8 mouse cellular contexts compared by ENCODE assay signal in the genomic region with DNA sequence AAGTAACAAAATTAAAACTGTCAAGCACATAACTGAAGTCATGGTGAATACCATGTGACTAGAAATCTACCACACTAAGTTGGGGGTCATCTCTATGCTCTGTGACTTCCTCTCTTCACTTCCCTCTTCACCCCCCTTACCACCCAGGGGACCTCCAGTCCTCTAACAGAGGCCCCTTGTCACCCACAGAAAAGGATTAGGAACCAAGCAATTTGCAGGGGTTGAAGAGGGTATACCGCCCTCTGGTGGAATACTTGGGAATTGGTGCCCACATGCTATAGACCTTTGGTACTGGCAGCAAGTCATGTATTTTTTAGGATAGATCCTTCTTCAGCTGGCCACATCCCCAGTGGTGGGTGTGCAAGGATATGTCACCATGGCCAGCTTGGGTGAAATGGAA. TPM values are rescaled to one million over a fixed set of nuclear protein-coding genes. Genes with fewer than 3 reads are reported as not detected.
DNase-seq lines count a peak whose midpoint lies in the region; ATAC-seq lines count a peak whose summit lies in the region.

No protein-coding gene starts in this region.

- no peaks in the 10 kb centered on the region for H3K36me3 ChIP-seq in forebrain, embryonic 10.5 days (replicated peaks)
- H3K36me3 ChIP-seq in forebrain, embryonic 15.5 days: no peaks in the 10 kb centered on the region
- no peaks in the 10 kb centered on the region for H3K36me3 ChIP-seq in embryonic facial prominence, embryonic 11.5 days (replicated peaks; ENCODE audit: control insufficient read depth, insufficient read depth, low read depth, low read length)

- no peak overlapping the region for H3K27ac ChIP-seq in forebrain, embryonic 10.5 days
- H3K27ac ChIP-seq in forebrain, embryonic 15.5 days (replicated peaks): no peak overlapping the region
- no peak overlapping the region for H3K27ac ChIP-seq in embryonic facial prominence, embryonic 11.5 days (replicated peaks; ENCODE audit: low read depth, low read length)

- H3K4me1 ChIP-seq in forebrain, embryonic 10.5 days: peaks cover 6% of the 10 kb centered on the region; the same call in 1 of the 2 replicates
- H3K4me1 ChIP-seq in forebrain, embryonic 15.5 days: 0 out of 2 replicates have a peak, but pooled peaks cover 3% of the 10 kb centered on the region
- no peaks in the 10 kb centered on the region for H3K4me1 ChIP-seq in embryonic facial prominence, embryonic 11.5 days (ENCODE audit: control insufficient read depth, insufficient read depth, low read length)

- H3K9ac ChIP-seq in forebrain, embryonic 15.5 days (replicated peaks): no peak overlapping the region
- H3K9ac ChIP-seq in embryonic facial prominence, embryonic 11.5 days (replicated peaks; ENCODE audit: low read length): no peak overlapping the region

- no peak overlapping the region for H3K4me2 ChIP-seq in forebrain, embryonic 15.5 days (replicated peaks)
- H3K4me2 ChIP-seq in embryonic facial prominence, embryonic 11.5 days (ENCODE audit: low read depth, low read length): no peak overlapping the region

- no peaks in the 10 kb centered on the region for H3K9me3 ChIP-seq in forebrain, embryonic 10.5 days
- no peaks in the 10 kb centered on the region for H3K9me3 ChIP-seq in forebrain, embryonic 15.5 days
- no peaks in the 10 kb centered on the region for H3K9me3 ChIP-seq in embryonic facial prominence, embryonic 11.5 days (replicated peaks; ENCODE audit: control insufficient read depth, low read length)

- peak; percentile 65 for DNase-seq in forebrain, embryonic 10.5 days (ENCODE audit: extremely low spot score, low spot score)
- peak; percentile 82 for DNase-seq in adrenal gland, postnatal 10 days
- DNase-seq in embryonic facial prominence, embryonic 11.5 days (ENCODE audit: low spot score): peak; percentile 72
- DNase-seq in heart, postnatal 10 days: peak; percentile 59 to 79
- peak; percentile 47 to 58 for DNase-seq in layer of hippocampus, postnatal 36 days
- peak; percentile 36 to 39 for DNase-seq in right cerebral cortex, postnatal 36 days (ENCODE audit: low spot score in 2 of 2)

- H3K4me3 ChIP-seq in forebrain, embryonic 10.5 days: no peak overlapping the region
- no peak overlapping the region for H3K4me3 ChIP-seq in forebrain, embryonic 15.5 days
- H3K4me3 ChIP-seq in embryonic facial prominence, embryonic 11.5 days (ENCODE audit: low read depth, low read length): no peak overlapping the region

- intact Hi-C loops in heart, postnatal 10 days (cut with DNase I): no loop called here

- H3K27me3 ChIP-seq in forebrain, embryonic 10.5 days (ENCODE audit: poor library complexity, severe bottlenecking): no peaks in the 10 kb centered on the region
- no peaks in the 10 kb centered on the region for H3K27me3 ChIP-seq in forebrain, embryonic 15.5 days
- H3K27me3 ChIP-seq in embryonic facial prominence, embryonic 11.5 days (ENCODE audit: control insufficient read depth, insufficient read depth, low read length): no peaks in the 10 kb centered on the region

- no peak; the same call in 1 of the 2 replicates for ATAC-seq in forebrain, embryonic 15.5 days (replicated peaks)
- no peak for ATAC-seq in embryonic facial prominence, embryonic 11.5 days (replicated peaks; ENCODE audit: insufficient number of reproducible peaks, low FRiP score, low TSS enrichment, low read depth)
- ATAC-seq in megakaryocyte, adult 5-6 weeks (ENCODE audit: poor library complexity, severe bottlenecking): peak; percentile 91

- 0% methylated on average over 1 of the region's 1 CpGs for WGBS in forebrain, embryonic 10.5 days
- 0% methylated on average over 1 of the region's 1 CpGs for WGBS in forebrain, embryonic 15.5 days
- 8% methylated on average over 1 of the region's 1 CpGs for WGBS in embryonic facial prominence, embryonic 11.5 days

RNA-seq across cellular contexts. Expression of a gene that starts 14.6 kb away (rescaled TPM):
- 83.0 and 84.6 TPM in 2 replicates for polyA plus RNA-seq in forebrain, embryonic 10.5 days (2016; fragmentation: Nextera tagmentation; extraction: Ambion mirVana)
- 30.7 and 34.8 TPM in 2 replicates for polyA plus RNA-seq in forebrain, embryonic 15.5 days (2015; fragmentation: Nextera tagmentation; extraction: Ambion mirVana)
- 10 to 100 TPM; 44.3 to 48.8 TPM for total RNA-seq in adrenal gland, postnatal 10 days (2021)
- polyA plus RNA-seq in embryonic facial prominence, embryonic 11.5 days (2014; fragmentation: Nextera tagmentation; extraction: Ambion mirVana): 98.7 and 106 TPM in 2 replicates
- total RNA-seq in heart, postnatal 10 days (2021): 10 to 100 TPM; 64.1 to 70.3 TPM
- total RNA-seq in layer of hippocampus, postnatal 36 days (2021): 10 to 100 TPM; 20.6 to 26.4 TPM
- 49.1 and 49.6 TPM in 2 replicates for total RNA-seq in megakaryocyte, adult 5-6 weeks (2015)
- 40.5 and 44.4 TPM in 2 replicates for total RNA-seq in megakaryocyte, adult 5-6 weeks (2017)

RNA-seq across cellular contexts. Expression of a gene that starts 22.1 kb away (rescaled TPM):
- 52.0 and 53.7 TPM in 2 replicates for polyA plus RNA-seq in forebrain, embryonic 10.5 days (2016; fragmentation: Nextera tagmentation; extraction: Ambion mirVana)
- 72.1 and 75.4 TPM in 2 replicates for polyA plus RNA-seq in forebrain, embryonic 15.5 days (2015; fragmentation: Nextera tagmentation; extraction: Ambion mirVana)
- total RNA-seq in adrenal gland, postnatal 10 days (2021): 10 to 100 TPM; 36.4 to 38.6 TPM
- polyA plus RNA-seq in embryonic facial prominence, embryonic 11.5 days (2014; fragmentation: Nextera tagmentation; extraction: Ambion mirVana): 62.2 and 68.5 TPM in 2 replicates
- 10 to 100 TPM; 29.5 to 31.4 TPM for total RNA-seq in heart, postnatal 10 days (2021)
- total RNA-seq in layer of hippocampus, postnatal 36 days (2021): 10 to 100 TPM; 59.6 to 60.1 TPM
- 25.9 and 36.3 TPM in 2 replicates for total RNA-seq in megakaryocyte, adult 5-6 weeks (2015)
- total RNA-seq in megakaryocyte, adult 5-6 weeks (2017): 74.2 and 77.7 TPM in 2 replicates
